Mouse (Mus musculus) G1E (cell line): ENCODE measurements around the gene Mpnd. TPM values are rescaled to one million over a fixed set of nuclear protein-coding genes. Genes with fewer than 3 reads are reported as not detected.

Experiments used
- ATAC-seq: 2 replicates; pipeline ENCODE4 v1.8.0; 2016; ENCODE audit warnings: mild to moderate bottlenecking; ENCODE audit not compliant: insufficient number of reproducible peaks, poor library complexity, low FRiP score, severe bottlenecking; ENCODE audit errors: extremely low read depth
- DNase-seq: peaks from one replicate; pipeline ENCODE4 v3.0.0; 2012; ENCODE audit warnings: low spot score
- H3K27me3 ChIP-seq: 2 replicates; pipeline ENCODE4 v1.6.1; 2012; ENCODE audit warnings: mild to moderate bottlenecking, low read length, inconsistent platforms; ENCODE audit not compliant: insufficient read depth
- H3K36me3 ChIP-seq: replicated peaks from 2 replicates; pipeline ENCODE3; 2012; ENCODE audit warnings: mild to moderate bottlenecking, inconsistent platforms
- H3K4me1 ChIP-seq: 2 replicates; pipeline ENCODE4 v1.6.1; 2012; ENCODE audit warnings: low read depth, low read length, inconsistent platforms, mixed read lengths; ENCODE audit not compliant: insufficient read depth
- H3K4me3 ChIP-seq: 2 replicates; pipeline ENCODE4 v1.5.1; 2012; ENCODE audit warnings: low read depth, mild to moderate bottlenecking, inconsistent platforms, low read length, moderate library complexity, mixed read lengths
- H3K9me3 ChIP-seq: replicated peaks from 2 replicates; pipeline ENCODE4 v1.6.1; 2012; ENCODE audit warnings: inconsistent platforms
- CTCF ChIP-seq: IDR thresholded peaks from 2 replicates; pipeline ENCODE4 v1.5.1; 2012; ENCODE audit warnings: low read depth, low read length, inconsistent platforms, mixed read lengths
- GATA1 ChIP-seq: IDR thresholded peaks from 2 replicates; pipeline ENCODE4 v1.6.1; 2012; ENCODE audit warnings: borderline replicate concordance, low read length, inconsistent platforms, mixed read lengths
- GATA2 ChIP-seq: IDR thresholded peaks from 2 replicates; pipeline ENCODE4 v1.6.1; 2012; ENCODE audit warnings: low read depth, low read length, inconsistent platforms, borderline replicate concordance
- POLR2AphosphoS5 ChIP-seq: IDR thresholded peaks from 2 replicates; pipeline ENCODE4 v1.6.1; 2012; ENCODE audit warnings: low read depth, low read length, inconsistent platforms; ENCODE audit not compliant: insufficient replicate concordance
- TAL1 ChIP-seq: conservative IDR thresholded peaks from 2 replicates; pipeline ENCODE4 v1.6.1; 2012; ENCODE audit warnings: low read depth, low read length, inconsistent platforms, mixed read lengths
- polyA plus RNA-seq: library from polyadenylated mRNA; stranded (reverse); fragments of >175 nt; gene quantifications from 2 replicates; pipeline ENCODE4 v1.2.3, GENCODE M21; 2012
- total RNA-seq, 2 experiments: library from RNA; stranded (forward) in 1 of 2; stranded (reverse) in 1 of 2; fragments of 200-1000 nt in 1 of 2; fragments of >200 nt in 1 of 2; fragmentation: Nextera tagmentation in 1 of 2; gene quantifications; 2 replicates each; pipeline ENCODE4 v1.2.3; 2014 to 2017

Mpnd gene
- total and polyA plus RNA-seq, 3 experiments: 11.2 to 46.2 (median 39.1) TPM

DNA sequence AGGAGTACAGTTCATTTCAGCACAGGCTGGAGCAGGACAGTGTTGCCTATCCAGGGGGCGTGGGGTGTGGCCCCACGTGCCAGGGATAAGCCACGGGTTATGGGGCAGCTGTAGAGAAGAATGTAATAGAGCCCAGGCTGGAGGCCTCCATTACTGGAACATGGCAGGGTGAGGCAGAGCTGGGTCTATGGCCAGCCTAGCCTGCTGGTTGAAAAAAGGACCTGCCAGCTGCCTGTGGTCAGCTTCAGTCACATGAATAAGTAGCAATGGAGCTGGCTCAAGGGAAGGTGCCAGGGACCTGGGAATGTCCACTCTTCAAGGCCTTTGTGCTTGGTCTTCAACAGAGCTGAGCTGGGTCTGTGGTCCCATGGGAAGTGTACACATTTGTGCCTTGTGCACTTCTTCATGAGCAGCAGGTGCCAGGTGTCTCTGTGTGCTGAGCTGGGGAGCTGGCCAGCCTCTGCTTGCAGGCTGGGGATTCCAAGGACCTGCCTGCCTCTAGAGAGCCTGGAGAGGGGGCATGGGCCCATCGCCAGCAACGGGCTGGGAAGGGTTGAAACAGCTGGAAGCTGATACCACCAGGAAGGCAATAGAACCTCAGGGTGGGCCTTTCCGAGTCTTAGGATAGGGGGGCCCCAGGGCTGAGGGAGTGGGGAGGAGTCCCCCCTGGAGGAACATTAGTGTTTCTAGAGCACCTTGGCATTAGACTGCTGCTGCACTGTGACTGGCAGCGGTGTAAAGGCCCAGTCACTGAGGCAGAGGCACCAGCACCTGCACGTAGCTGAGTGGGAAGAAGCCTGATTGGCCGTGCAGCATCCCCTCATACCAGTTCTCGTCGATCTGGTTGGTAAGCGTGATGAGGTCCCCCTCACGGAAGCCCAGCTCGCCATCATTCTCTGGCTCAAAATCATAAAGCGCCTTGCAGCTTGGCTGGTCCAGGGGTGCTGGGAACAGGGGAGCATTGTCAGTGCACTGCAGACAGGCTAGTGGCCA lies 11.6 kb downstream of the Mpnd start:
- DNase-seq (no peak), ATAC-seq (no peak)
- TF ChIP-seq GATA2 (no peak), POLR2AphosphoS5 (no peak)
- Histone ChIP-seq H3K9me3 (no peaks in the 10 kb centered on the region), H3K4me1 (peaks cover 29% of the 10 kb centered on the region), H3K36me3 (peaks cover 89% of the 10 kb centered on the region), H3K27me3 (no peaks in the 10 kb centered on the region), H3K4me3 (no peak overlapping the region)

GRCm38 (mm10) chr17:56017848-56018247 lies 12.3 kb downstream of the Mpnd start:
- TF ChIP-seq CTCF (no peak), GATA2 (no peak), TAL1 (no peak), GATA1 (no peak), POLR2AphosphoS5 (no peak)
- no peaks in the 10 kb centered on the region for H3K27me3 ChIP-seq
- peaks cover 32% of the 10 kb centered on the region for H3K4me1 ChIP-seq
- no peak overlapping the region for H3K4me3 ChIP-seq
- ATAC-seq (no peak), DNase-seq (no peak)
- H3K9me3 ChIP-seq: no peaks in the 10 kb centered on the region
- H3K36me3 ChIP-seq: peaks cover 92% of the 10 kb centered on the region

DNA sequence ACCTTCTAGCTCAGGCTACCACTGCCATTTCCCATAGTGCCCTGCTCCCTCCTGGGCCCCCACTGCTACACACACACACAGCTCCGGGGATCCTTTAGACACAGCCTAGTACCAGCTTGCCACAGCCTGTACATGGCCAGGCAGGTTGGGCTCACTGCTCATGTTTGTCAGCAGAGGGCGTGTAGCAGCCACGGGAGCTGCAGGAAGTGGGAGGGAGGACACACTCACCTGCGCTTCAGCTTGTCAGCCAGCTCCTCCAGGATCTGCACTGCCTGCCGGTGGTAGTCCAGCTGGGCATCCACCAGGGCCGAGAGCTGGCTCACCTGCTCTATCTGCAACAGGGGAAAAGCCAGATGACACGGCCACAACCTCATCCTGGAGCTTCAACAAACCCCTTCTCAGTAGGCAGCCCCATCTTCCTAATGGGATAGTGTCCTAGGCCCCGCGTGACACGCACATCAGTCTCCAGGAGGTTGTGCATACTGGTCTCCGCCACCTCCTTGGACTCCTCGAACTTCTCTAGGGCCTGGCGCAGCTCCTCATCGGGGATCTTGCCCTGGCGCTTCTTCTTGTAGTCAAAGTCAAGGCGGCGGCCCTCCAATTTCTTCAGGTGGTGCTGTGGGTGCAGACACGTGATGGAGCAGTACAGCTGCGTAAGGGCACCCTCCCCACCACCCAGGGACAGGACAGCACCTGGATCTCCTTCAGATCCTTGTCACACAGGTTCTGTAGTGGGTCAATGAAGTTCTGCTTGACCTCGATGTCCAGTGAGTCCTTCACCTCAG lies 13.0 kb downstream of the Mpnd start:
- H3K36me3 ChIP-seq: peaks cover 94% of the 10 kb centered on the region
- H3K4me3 ChIP-seq: no peak overlapping the region
- H3K9me3 ChIP-seq: no peaks in the 10 kb centered on the region
- H3K4me1 ChIP-seq: peaks cover 38% of the 10 kb centered on the region
- no peak for DNase-seq
- peak; percentile 43; the same call in 1 of the 2 replicates for ATAC-seq
- no peak for TF ChIP-seq POLR2AphosphoS5
- TF ChIP-seq GATA1: no peak
- TF ChIP-seq CTCF: 0 out of 2 replicates have a peak, but pooled peaks have one; percentile 8
- TF ChIP-seq TAL1: no peak
- H3K27me3 ChIP-seq: no peaks in the 10 kb centered on the region

- no peaks in the 10 kb centered on the region for H3K9me3 ChIP-seq
- H3K4me3 ChIP-seq: no peak overlapping the region
- no peaks in the 10 kb centered on the region for H3K27me3 ChIP-seq
- no peak for ATAC-seq
- no peak for DNase-seq
- peaks cover 56% of the 10 kb centered on the region for H3K4me1 ChIP-seq
- peaks cover 99% of the 10 kb centered on the region for H3K36me3 ChIP-seq
- TF ChIP-seq POLR2AphosphoS5: no peak
Measured at GRCm38 (mm10) chr17:56020400-56021084, 15.0 kb downstream of the Mpnd start.

GRCm38 (mm10) chr17:56021161-56021910 lies 15.8 kb downstream of the Mpnd start:
- H3K27me3 ChIP-seq: no peaks in the 10 kb centered on the region
- H3K4me3 ChIP-seq: no peak overlapping the region
- H3K36me3 ChIP-seq: peaks cover 99% of the 10 kb centered on the region
- H3K4me1 ChIP-seq: peaks cover 61% of the 10 kb centered on the region
- TF ChIP-seq GATA2 (no peak), CTCF (no peak), TAL1 (no peak), GATA1 (no peak), POLR2AphosphoS5 (no peak)
- ATAC-seq (no peak), DNase-seq (no peak)
- H3K9me3 ChIP-seq: no peaks in the 10 kb centered on the region
